In the genomic region with DNA sequence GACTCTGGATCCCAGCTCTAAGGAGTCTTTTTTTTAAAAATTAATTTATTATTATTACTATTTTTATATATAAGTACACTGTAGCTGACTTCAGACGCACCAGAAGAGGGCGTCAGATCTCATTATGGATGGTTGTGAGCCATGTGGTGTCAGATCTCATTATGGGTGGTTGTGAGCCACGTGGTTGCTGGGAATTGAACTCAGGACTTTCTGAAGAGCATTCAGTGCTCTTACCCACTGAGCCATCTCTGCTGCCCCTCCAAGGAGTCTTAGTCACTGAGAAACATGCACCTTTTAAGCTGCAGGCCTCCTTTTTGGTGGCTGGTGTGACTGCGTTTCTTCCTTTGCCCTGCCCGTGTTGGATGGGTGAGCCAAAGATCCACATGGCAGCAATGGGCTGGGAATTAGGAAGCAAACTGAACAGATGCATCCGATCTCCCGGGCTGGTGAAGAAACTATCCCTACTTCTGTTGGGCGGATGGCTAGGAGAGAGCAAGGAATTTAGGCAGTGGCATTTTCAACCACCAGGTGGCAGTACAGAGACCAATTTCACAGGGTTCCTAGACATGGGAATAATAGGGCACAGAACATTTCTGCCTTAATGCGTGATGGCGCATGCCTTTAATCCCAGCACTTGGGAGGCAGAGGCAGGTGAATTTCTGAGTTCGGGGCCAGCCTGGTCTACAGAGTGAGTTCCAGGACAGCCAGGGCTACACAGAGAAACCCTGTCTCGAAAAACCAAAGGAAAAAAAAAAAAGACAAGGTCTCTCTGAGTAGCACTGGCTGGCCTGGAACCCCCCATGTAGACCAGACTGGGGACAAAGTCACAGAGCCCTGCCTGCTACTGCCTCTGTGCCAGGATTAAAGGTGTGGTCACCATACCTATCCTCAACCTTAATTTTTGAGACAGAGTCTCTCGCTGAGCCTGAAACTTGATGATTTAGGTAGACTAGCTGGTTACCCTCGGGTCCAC, we compare ENCODE assay signal across 8 mouse cellular contexts. TPM values are rescaled to one million over a fixed set of nuclear protein-coding genes. Genes with fewer than 3 reads are reported as not detected.
A peak's percentile ranks its signal among the peaks of the same experiment; 100 is the strongest.
DNase-seq lines count a peak whose midpoint lies in the region; ATAC-seq lines count a peak whose summit lies in the region.

No protein-coding gene starts in this region.

- no peaks in the 10 kb centered on the region for H3K9me3 ChIP-seq in embryonic facial prominence, embryonic 14.5 days (ENCODE audit: control insufficient read depth, low read length)
- H3K9me3 ChIP-seq in heart, embryonic 13.5 days: no peaks in the 10 kb centered on the region
- H3K9me3 ChIP-seq in liver, embryonic 12.5 days (replicated peaks): no peaks in the 10 kb centered on the region

- ATAC-seq in embryonic facial prominence, embryonic 14.5 days (ENCODE audit: low read depth): peak; percentile 50; the same call in 1 of the 2 replicates
- ATAC-seq in heart, embryonic 13.5 days (ENCODE audit: extremely low read depth, insufficient number of reproducible peaks, low FRiP score, low TSS enrichment): no peak
- ATAC-seq in liver, embryonic 12.5 days: peak; percentile 61; the same call in 1 of the 2 replicates

- no peak overlapping the region for H3K4me3 ChIP-seq in embryonic facial prominence, embryonic 14.5 days (ENCODE audit: low read depth, low read length)
- no peak overlapping the region for H3K4me3 ChIP-seq in heart, embryonic 13.5 days
- H3K4me3 ChIP-seq in liver, embryonic 12.5 days: no peak overlapping the region

- WGBS in embryonic facial prominence, embryonic 14.5 days: 33% methylated on average over 14 of the region's 14 CpGs
- WGBS in heart, embryonic 13.5 days: 32% methylated on average over 14 of the region's 14 CpGs
- WGBS in liver, embryonic 12.5 days (ENCODE audit: insufficient replicate concordance): 33% methylated on average over 14 of the region's 14 CpGs

- peaks cover 5% of the 10 kb centered on the region; the same call in 1 of the 2 replicates for H3K4me1 ChIP-seq in embryonic facial prominence, embryonic 14.5 days (ENCODE audit: control insufficient read depth, insufficient read depth, low read length)
- H3K4me1 ChIP-seq in heart, embryonic 13.5 days: peaks cover 9% of the 10 kb centered on the region
- peaks cover 14% of the 10 kb centered on the region for H3K4me1 ChIP-seq in liver, embryonic 12.5 days

- H3K36me3 ChIP-seq in embryonic facial prominence, embryonic 14.5 days (ENCODE audit: control insufficient read depth, insufficient read depth, low read length): no peaks in the 10 kb centered on the region
- H3K36me3 ChIP-seq in heart, embryonic 13.5 days: no peaks in the 10 kb centered on the region
- H3K36me3 ChIP-seq in liver, embryonic 12.5 days: no peaks in the 10 kb centered on the region

- H3K27ac ChIP-seq in embryonic facial prominence, embryonic 14.5 days (replicated peaks; ENCODE audit: low read depth, low read length): no peak overlapping the region
- H3K27ac ChIP-seq in heart, embryonic 13.5 days (replicated peaks): no peak overlapping the region
- no peak overlapping the region for H3K27ac ChIP-seq in liver, embryonic 12.5 days

- DNase-seq in CD8-positive naive resting alpha-beta T cell, adult 2 months (ENCODE audit: low read depth in 2 of 2, low spot score in 2 of 2): peak; percentile 78 to 88
- peak; percentile 81 for DNase-seq in adrenal gland, postnatal 25 days
- peak; percentile 87 for DNase-seq in embryonic facial prominence, embryonic 14.5 days (ENCODE audit: low spot score)
- peak; percentile 92 for DNase-seq in kidney, postnatal 14 days
- peak; percentile 61 for DNase-seq in ovary, adult 18-20 months (ENCODE audit: low spot score)
- peak; percentile 30 to 58 for DNase-seq in thymus, adult 18-20 months

- H3K27me3 ChIP-seq in embryonic facial prominence, embryonic 14.5 days (replicated peaks; ENCODE audit: control insufficient read depth, insufficient read depth, low read length): no peaks in the 10 kb centered on the region
- H3K27me3 ChIP-seq in heart, embryonic 13.5 days (replicated peaks): peaks cover 4% of the 10 kb centered on the region; the same call in 1 of the 2 replicates
- no peaks in the 10 kb centered on the region for H3K27me3 ChIP-seq in liver, embryonic 12.5 days (replicated peaks)

- H3K9ac ChIP-seq in embryonic facial prominence, embryonic 14.5 days (ENCODE audit: low read depth, low read length): no peak overlapping the region
- no peak overlapping the region for H3K9ac ChIP-seq in heart, embryonic 13.5 days
- no peak overlapping the region for H3K9ac ChIP-seq in liver, embryonic 12.5 days

- H3K4me2 ChIP-seq in embryonic facial prominence, embryonic 14.5 days (ENCODE audit: low read depth, low read length): no peak overlapping the region
- peak overlapping the region; percentile 29; the same call in 1 of the 2 replicates for H3K4me2 ChIP-seq in heart, embryonic 13.5 days
- H3K4me2 ChIP-seq in liver, embryonic 12.5 days: peak overlapping the region; percentile 36

RNA-seq across cellular contexts. Expression of gene Wipf2, which starts 4.4 kb away (rescaled TPM):
- total RNA-seq in adrenal gland, postnatal 25 days (2021): 18.0 and 26.4 TPM in 2 replicates
- 3.9 and 4.3 TPM in 2 replicates for polyA plus RNA-seq in embryonic facial prominence, embryonic 14.5 days (2014; fragmentation: Nextera tagmentation; extraction: Ambion mirVana)
- 2.3 and 2.6 TPM in 2 replicates for polyA plus RNA-seq in heart, embryonic 13.5 days (2015; fragmentation: Nextera tagmentation; extraction: Ambion mirVana)
- polyA plus RNA-seq in liver, embryonic 12.5 days (2016; fragmentation: Nextera tagmentation; extraction: Ambion mirVana): 2.0 and 2.2 TPM in 2 replicates

RNA-seq across cellular contexts. Expression of gene Rapgefl1, which starts 22.5 kb away (rescaled TPM):
- total RNA-seq in adrenal gland, postnatal 25 days (2021): 0.52 and 0.70 TPM in 2 replicates
- 5.7 and 6.3 TPM in 2 replicates for polyA plus RNA-seq in embryonic facial prominence, embryonic 14.5 days (2014; fragmentation: Nextera tagmentation; extraction: Ambion mirVana)
- 0.64 and 0.98 TPM in 2 replicates for polyA plus RNA-seq in heart, embryonic 13.5 days (2015; fragmentation: Nextera tagmentation; extraction: Ambion mirVana)
- 0.21 and 0.24 TPM in 2 replicates for polyA plus RNA-seq in liver, embryonic 12.5 days (2016; fragmentation: Nextera tagmentation; extraction: Ambion mirVana)

RNA-seq across cellular contexts. Expression of gene Cdc6, which starts 48.6 kb away (rescaled TPM):
- total RNA-seq in adrenal gland, postnatal 25 days (2021): 1.7 and 4.3 TPM in 2 replicates
- polyA plus RNA-seq in embryonic facial prominence, embryonic 14.5 days (2014; fragmentation: Nextera tagmentation; extraction: Ambion mirVana): 22.7 and 23.0 TPM in 2 replicates
- 21.1 and 22.9 TPM in 2 replicates for polyA plus RNA-seq in heart, embryonic 13.5 days (2015; fragmentation: Nextera tagmentation; extraction: Ambion mirVana)
- 86.5 and 89.9 TPM in 2 replicates for polyA plus RNA-seq in liver, embryonic 12.5 days (2016; fragmentation: Nextera tagmentation; extraction: Ambion mirVana)

RNA-seq across cellular contexts. Expression of gene Casc3, which starts 54.3 kb away (rescaled TPM):
- total RNA-seq in adrenal gland, postnatal 25 days (2021): 37.2 and 41.5 TPM in 2 replicates
- polyA plus RNA-seq in embryonic facial prominence, embryonic 14.5 days (2014; fragmentation: Nextera tagmentation; extraction: Ambion mirVana): 32.2 and 34.0 TPM in 2 replicates
- polyA plus RNA-seq in heart, embryonic 13.5 days (2015; fragmentation: Nextera tagmentation; extraction: Ambion mirVana): 22.3 and 23.1 TPM in 2 replicates
- polyA plus RNA-seq in liver, embryonic 12.5 days (2016; fragmentation: Nextera tagmentation; extraction: Ambion mirVana): 26.4 and 29.7 TPM in 2 replicates
